Mouse (Mus musculus) liver, embryonic 16.5 days (tissue): ENCODE data around the gene Hspa1l. TPM values are rescaled to one million over a fixed set of nuclear protein-coding genes. Genes with fewer than 3 reads are reported as not detected.

Source experiments
- ATAC-seq: fragments of 200-750 bp; cut with Nextera tagmentation; 2 replicates; pipeline ENCODE4 v1.8.0; 2017; ENCODE audit warnings: low read depth, mild to moderate bottlenecking, moderate number of reproducible peaks, moderate library complexity
- H3K27ac ChIP-seq: fragments of 300-500 bp; sonication (generic); 2 replicates; pipeline ENCODE4 v1.5.1; 2014; ENCODE audit warnings: mild to moderate bottlenecking, low read length
- H3K27me3 ChIP-seq: fragments of 300-500 bp; sonication (generic); 2 replicates; pipeline ENCODE4 v1.6.1; 2014; ENCODE audit warnings: low read depth, low read length, mixed read lengths; ENCODE audit not compliant: control insufficient read depth, insufficient read depth
- H3K36me3 ChIP-seq: fragments of 300-500 bp; sonication (generic); 2 replicates; pipeline ENCODE4 v1.6.1; 2014; ENCODE audit warnings: mild to moderate bottlenecking; ENCODE audit not compliant: control insufficient read depth, insufficient read depth
- H3K4me1 ChIP-seq: fragments of 300-500 bp; sonication (generic); 2 replicates; pipeline ENCODE4 v1.6.1; 2014; ENCODE audit warnings: low read depth, low read length, mixed read lengths; ENCODE audit not compliant: control insufficient read depth
- H3K4me2 ChIP-seq: fragments of 300-500 bp; sonication (generic); 2 replicates; pipeline ENCODE4 v1.6.1; 2014; ENCODE audit warnings: low read depth, low read length, mixed read lengths
- H3K4me3 ChIP-seq: fragments of 300-500 bp; sonication (generic); 2 replicates; pipeline ENCODE4 v1.5.1; 2014; ENCODE audit warnings: low read depth, mild to moderate bottlenecking, low read length
- H3K9ac ChIP-seq: fragments of 300-500 bp; sonication (generic); 2 replicates; pipeline ENCODE4 v1.6.1; 2014; ENCODE audit warnings: low read depth, low read length
- H3K9me3 ChIP-seq: fragments of 300-500 bp; sonication (generic); replicated peaks from 2 replicates; pipeline ENCODE4 v1.6.1; 2016; ENCODE audit warnings: low read length; ENCODE audit not compliant: control insufficient read depth
- WGBS: fragments of 180-500 bp; shearing (Covaris S2); extraction: QIAGEN DNeasy Blood & Tissue Kit; methylation state at CpG from one replicate; pipeline ENCODE4 v1.1.7; 2014; ENCODE audit not compliant: insufficient replicate concordance; 5-methylcytosine and 5-hydroxymethylcytosine counted together
- polyA plus RNA-seq: library from polyadenylated mRNA; unstranded; fragments of >200 nt; fragmentation: Nextera tagmentation; extraction: Ambion mirVana; gene quantifications from 2 replicates; pipeline ENCODE4 v1.2.1, GENCODE M21; 2015

Gene Hspa1l
- polyA plus RNA-seq, 1 experiment from 2014 or later: 0.27 TPM

GRCm38 (mm10) chr17:34934031-34934430 is 38.5 kb upstream of the Hspa1l start:
- no peak for ATAC-seq
- Histone ChIP-seq H3K9me3 (no peaks in the 10 kb centered on the region), H3K36me3 (no peaks in the 10 kb centered on the region), H3K4me2 (peak overlapping the region; percentile 37), H3K9ac (no peak overlapping the region), H3K27me3 (no peaks in the 10 kb centered on the region), H3K4me1 (peaks cover 13% of the 10 kb centered on the region), H3K4me3 (no peak overlapping the region), H3K27ac (no peak overlapping the region; the same call in 1 of the 2 replicates)
- WGBS: 70% methylated on average over 24 of the region's 24 CpGs

- Histone ChIP-seq H3K4me3 (no peak overlapping the region), H3K27me3 (no peaks in the 10 kb centered on the region), H3K27ac (peak overlapping the region; percentile 21; the same call in 1 of the 2 replicates), H3K9ac (no peak overlapping the region), H3K36me3 (no peaks in the 10 kb centered on the region), H3K4me1 (peaks cover 13% of the 10 kb centered on the region), H3K9me3 (no peaks in the 10 kb centered on the region), H3K4me2 (no peak overlapping the region; the same call in 1 of the 2 replicates)
- 40% methylated on average over 8 of the region's 8 CpGs for WGBS
- no peak for ATAC-seq
These were observed 37.7 kb upstream of the Hspa1l start for GRCm38 (mm10) chr17:34934830-34935229.

- Histone ChIP-seq H3K4me1 (peaks cover 6% of the 10 kb centered on the region), H3K27me3 (no peaks in the 10 kb centered on the region), H3K4me3 (no peak overlapping the region), H3K4me2 (no peak overlapping the region), H3K9me3 (no peaks in the 10 kb centered on the region), H3K9ac (no peak overlapping the region), H3K27ac (no peak overlapping the region), H3K36me3 (no peaks in the 10 kb centered on the region)
- 57% methylated on average over 6 of the region's 6 CpGs for WGBS
- peak; percentile 31; the same call in 1 of the 2 replicates for ATAC-seq
These were observed 34.5 kb upstream of the Hspa1l start for GRCm38 (mm10) chr17:34937960-34938505.

- H3K36me3 ChIP-seq: no peaks in the 10 kb centered on the region
- ATAC-seq: no peak
- no peaks in the 10 kb centered on the region for H3K27me3 ChIP-seq
- peak overlapping the region; percentile 52 for H3K9ac ChIP-seq
- 0 out of 2 replicates have a peak overlapping the region, but pooled peaks have one; percentile 33 for H3K27ac ChIP-seq
- peak overlapping the region; percentile 56 for H3K4me2 ChIP-seq
- no peaks in the 10 kb centered on the region for H3K9me3 ChIP-seq
- H3K4me1 ChIP-seq: peaks cover 6% of the 10 kb centered on the region
- peak overlapping the region; percentile 42 for H3K4me3 ChIP-seq
- WGBS: 13% methylated on average over 15 of the region's 15 CpGs
These were observed 31.0 kb upstream of the Hspa1l start for GRCm38 (mm10) chr17:34941344-34942041.

GRCm38 (mm10) chr17:34943128-34943815 is 29.2 kb upstream of the Hspa1l start:
- peaks cover 6% of the 10 kb centered on the region for H3K4me1 ChIP-seq
- no peak for ATAC-seq
- no peak overlapping the region for H3K4me3 ChIP-seq
- no peaks in the 10 kb centered on the region for H3K9me3 ChIP-seq
- H3K27me3 ChIP-seq: no peaks in the 10 kb centered on the region
- 77% methylated on average over 4 of the region's 4 CpGs for WGBS
- H3K4me2 ChIP-seq: no peak overlapping the region
- H3K36me3 ChIP-seq: no peaks in the 10 kb centered on the region
- no peak overlapping the region for H3K27ac ChIP-seq
- no peak overlapping the region for H3K9ac ChIP-seq

- no peak overlapping the region for H3K27ac ChIP-seq
- H3K36me3 ChIP-seq: no peaks in the 10 kb centered on the region
- no peak for ATAC-seq
- no peaks in the 10 kb centered on the region for H3K9me3 ChIP-seq
- H3K4me1 ChIP-seq: peaks cover 8% of the 10 kb centered on the region
- H3K27me3 ChIP-seq: no peaks in the 10 kb centered on the region
- H3K9ac ChIP-seq: no peak overlapping the region
- H3K4me3 ChIP-seq: no peak overlapping the region
- no peak overlapping the region for H3K4me2 ChIP-seq
These were observed 28.1 kb upstream of the Hspa1l start for GRCm38 (mm10) chr17:34944362-34944761.

- no peak for ATAC-seq
These were observed 25.9 kb upstream of the Hspa1l start for GRCm38 (mm10) chr17:34946486-34947140.

GRCm38 (mm10) chr17:34947606-34948005 is 24.9 kb upstream of the Hspa1l start:
- H3K4me1 ChIP-seq: peaks cover 14% of the 10 kb centered on the region
- WGBS: 24% methylated on average over 8 of the region's 8 CpGs
- H3K4me2 ChIP-seq: no peak overlapping the region
- 0 out of 2 replicates have a peak, but pooled peaks cover 3% of the 10 kb centered on the region for H3K36me3 ChIP-seq
- no peaks in the 10 kb centered on the region for H3K9me3 ChIP-seq
- no peak overlapping the region for H3K9ac ChIP-seq
- no peak overlapping the region for H3K4me3 ChIP-seq
- H3K27me3 ChIP-seq: no peaks in the 10 kb centered on the region
- no peak overlapping the region for H3K27ac ChIP-seq
- ATAC-seq: no peak

More at GRCm38 (mm10) chr17:34946486-34947140, 25.9 kb upstream of the Hspa1l start:
- H3K4me2 ChIP-seq: no peak overlapping the region
- H3K4me1 ChIP-seq: peaks cover 12% of the 10 kb centered on the region
- no peak overlapping the region for H3K4me3 ChIP-seq
- no peaks in the 10 kb centered on the region for H3K9me3 ChIP-seq
- no peak overlapping the region for H3K9ac ChIP-seq
- H3K36me3 ChIP-seq: 0 out of 2 replicates have a peak, but pooled peaks cover 3% of the 10 kb centered on the region
- H3K27ac ChIP-seq: no peak overlapping the region
- WGBS: 66% methylated on average over 5 of the region's 5 CpGs
- H3K27me3 ChIP-seq: no peaks in the 10 kb centered on the region
